Mouse (Mus musculus): Measurements from ENCODE around the gene Thumpd1. TPM values are rescaled to one million over a fixed set of nuclear protein-coding genes. Genes with fewer than 3 reads are reported as not detected.
"Not testable (repeated sequence)": the region's sequence is repeated elsewhere in the genome, so short reads cannot be mapped to it uniquely, and the experiment has no call there.

The Thumpd1 gene
- total RNA-seq (2021): 10 to 100 TPM; 44.1 to 46.0 TPM
- long read RNA-seq, transcript Thumpd1-201 (4 exons, 2,689 nt): major isoform, 56 of 63 reads
- long read RNA-seq, partial matches to known transcripts: 7 of 63 reads
- long read RNA-seq, other reads (novel, unspliced or antisense): 0 of 63 reads

- peak; percentile 98 for DNase-seq (ENCODE audit: low spot score in 2 of 2)
Measured at GRCm38 (mm10) chr7:119720253-119720946, at the start of gene Thumpd1. Gene Thumpd1, minus strand, starts transcription at chr7:119720798.

DNA sequence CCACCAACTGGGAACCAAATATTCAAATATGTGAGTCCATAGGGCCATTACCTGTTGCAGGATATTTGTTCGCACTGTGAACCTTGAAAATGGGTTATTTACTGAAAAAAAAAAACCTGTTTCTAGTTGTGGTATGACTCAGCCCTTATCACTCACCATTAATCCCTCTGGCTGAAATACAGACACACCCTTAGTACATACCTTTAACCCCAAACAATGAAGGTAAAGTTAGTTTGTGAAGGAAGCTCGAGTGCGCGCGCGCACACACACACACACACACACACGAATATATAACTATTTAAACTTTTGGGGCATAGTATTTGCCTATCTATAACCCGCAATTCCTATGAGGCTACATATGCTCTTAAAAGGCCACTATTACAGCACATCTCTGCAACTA is 49.3 kb upstream of the Thumpd1 start:
- DNase-seq (ENCODE audit: low spot score in 2 of 2): no peak

- DNase-seq (ENCODE audit: low spot score in 2 of 2): no peak
Measured at GRCm38 (mm10) chr7:119766996-119767395, 46.4 kb upstream of the Thumpd1 start.

- DNase-seq (ENCODE audit: low spot score in 2 of 2): no peak
Measured at GRCm38 (mm10) chr7:119764377-119764776, 43.8 kb upstream of the Thumpd1 start.

DNA sequence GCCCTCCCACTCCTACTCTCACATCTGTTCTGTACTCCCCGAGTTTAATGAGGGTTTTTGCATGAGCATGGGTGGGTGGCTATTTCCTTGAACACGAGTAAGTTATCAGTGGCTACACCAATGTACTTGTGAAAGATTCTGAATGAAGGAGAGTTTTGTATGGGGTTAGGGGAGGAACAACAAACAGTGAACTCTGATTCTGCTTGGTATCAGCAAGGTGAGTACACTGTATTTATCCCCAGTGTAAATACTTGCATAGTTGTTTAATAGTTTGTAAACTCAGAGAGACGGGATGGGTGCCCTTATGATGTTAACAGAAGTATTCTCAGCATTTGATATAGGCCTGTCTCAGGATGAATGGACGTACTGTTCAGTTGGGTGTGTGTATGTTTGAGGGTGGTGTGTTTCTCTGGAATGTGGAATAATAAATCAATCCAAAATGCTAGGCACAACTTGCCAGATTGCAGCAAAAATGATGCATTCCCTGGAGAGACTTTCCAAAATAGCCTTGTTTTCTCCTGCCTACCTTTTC is 41.6 kb upstream of the Thumpd1 start:
- DNase-seq (ENCODE audit: low spot score in 2 of 2): no peak

DNA sequence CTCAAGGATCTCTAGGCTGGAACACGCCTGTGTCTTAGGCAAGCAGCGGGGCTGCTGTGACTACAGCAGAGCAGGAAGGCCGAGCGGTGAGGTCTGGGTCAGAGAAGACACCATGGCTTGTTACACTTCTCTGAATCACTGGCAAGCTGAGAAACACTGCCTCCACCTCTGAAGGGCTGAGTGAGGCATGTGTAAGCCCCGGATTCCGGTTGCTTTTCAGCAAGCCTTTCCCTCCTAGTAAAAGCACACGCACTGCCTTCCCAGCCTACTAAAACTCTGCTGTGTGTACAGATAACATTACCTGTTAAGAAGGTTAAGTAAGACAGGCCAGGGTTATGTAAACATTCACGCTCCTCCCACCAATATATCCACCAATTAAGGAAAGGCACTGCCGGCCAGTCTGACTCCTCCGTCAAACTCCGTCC is 39.9 kb upstream of the Thumpd1 start, which contains the start of gene Acsm3:
Gene Acsm3, plus strand, starts transcription at position 397 of the 425 bp plus-strand sequence.
- DNase-seq (ENCODE audit: low spot score in 2 of 2): no peak

- no peak for DNase-seq (ENCODE audit: low spot score in 2 of 2)
Measured at GRCm38 (mm10) chr7:119753696-119754095, 33.1 kb upstream of the Thumpd1 start.

DNA sequence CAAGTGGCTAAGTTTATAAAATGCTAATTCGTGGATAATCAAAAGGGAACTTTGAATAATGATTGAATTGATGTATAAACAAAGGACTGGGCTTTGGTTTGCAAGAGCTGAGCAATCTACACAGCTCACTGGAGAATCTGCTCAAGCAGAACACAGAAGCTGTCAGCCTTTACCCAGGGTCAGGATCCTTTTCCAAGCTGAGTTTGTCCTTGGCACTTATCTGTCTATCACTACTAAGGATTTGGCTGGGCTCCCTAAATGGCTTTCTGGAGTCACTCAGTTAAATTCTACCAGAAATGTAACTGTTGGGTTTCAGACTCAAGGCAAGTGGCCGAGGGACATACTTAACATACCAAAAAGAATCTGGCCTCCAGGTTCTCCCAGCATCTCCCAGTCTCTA is 29.3 kb upstream of the Thumpd1 start:
- no peak for DNase-seq (ENCODE audit: low spot score in 2 of 2)

DNA sequence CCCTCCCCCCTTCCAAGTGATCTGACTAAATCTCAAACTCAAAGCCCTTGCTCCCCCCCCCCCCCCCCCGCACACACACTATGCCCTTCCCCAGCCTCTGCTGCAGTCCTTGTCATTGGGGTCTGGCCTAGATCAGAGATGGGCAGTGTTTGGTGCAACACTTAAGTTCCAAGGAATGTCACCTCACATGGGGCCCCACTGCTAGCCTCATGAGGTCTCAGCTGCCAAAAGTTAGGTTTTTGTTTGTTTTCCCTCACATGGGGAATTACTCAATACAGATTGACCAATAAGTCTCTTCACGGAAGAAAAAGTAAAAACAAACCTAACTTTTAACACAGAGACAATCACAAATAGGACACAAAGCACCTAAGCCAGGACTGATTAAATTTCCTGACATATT is 28.2 kb upstream of the Thumpd1 start:
- DNase-seq (ENCODE audit: low spot score in 2 of 2): no peak

- DNase-seq (ENCODE audit: low spot score in 2 of 2): no peak
Measured at GRCm38 (mm10) chr7:119745869-119746268, 25.3 kb upstream of the Thumpd1 start.

DNA sequence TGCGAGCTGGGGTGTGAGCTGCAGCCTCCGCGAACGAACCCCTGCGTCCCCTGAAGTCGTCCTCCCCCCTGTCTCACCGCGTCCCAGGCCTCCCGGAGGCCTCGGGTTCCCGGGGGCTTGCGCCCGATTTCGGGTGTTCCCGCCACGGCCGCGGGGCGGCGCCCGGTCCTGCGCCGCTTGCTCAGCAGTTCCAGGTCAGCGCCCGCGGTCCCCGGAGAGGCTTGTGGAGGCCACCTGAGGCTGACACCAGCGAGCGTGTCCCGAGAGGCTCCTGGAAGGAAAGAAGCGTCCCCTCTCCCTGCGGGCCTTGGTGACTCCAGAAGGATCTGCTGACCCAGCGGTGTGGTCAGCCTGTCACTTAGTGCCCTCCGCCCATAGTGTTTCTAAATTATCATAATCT is 23.7 kb upstream of the Thumpd1 start:
- DNase-seq (ENCODE audit: low spot score in 2 of 2): no peak

GRCm38 (mm10) chr7:119739798-119740468 is 19.3 kb upstream of the Thumpd1 start:
- DNase-seq (ENCODE audit: low spot score in 2 of 2): not testable (repeated sequence)

GRCm38 (mm10) chr7:119738877-119739276 is 18.3 kb upstream of the Thumpd1 start:
- no peak for DNase-seq (ENCODE audit: low spot score in 2 of 2)

- DNase-seq (ENCODE audit: low spot score in 2 of 2): not testable (repeated sequence)
Measured at GRCm38 (mm10) chr7:119731262-119731661, 10.7 kb upstream of the Thumpd1 start.

- DNase-seq (ENCODE audit: low spot score in 2 of 2): no peak
Measured at GRCm38 (mm10) chr7:119727621-119728020, 7.0 kb upstream of the Thumpd1 start.

- peak in 1 of 2 experiments; percentile 10 for DNase-seq (ENCODE audit: low spot score in 2 of 2)
Measured at GRCm38 (mm10) chr7:119720947-119721310, 331 bp upstream of the Thumpd1 start.

DNA sequence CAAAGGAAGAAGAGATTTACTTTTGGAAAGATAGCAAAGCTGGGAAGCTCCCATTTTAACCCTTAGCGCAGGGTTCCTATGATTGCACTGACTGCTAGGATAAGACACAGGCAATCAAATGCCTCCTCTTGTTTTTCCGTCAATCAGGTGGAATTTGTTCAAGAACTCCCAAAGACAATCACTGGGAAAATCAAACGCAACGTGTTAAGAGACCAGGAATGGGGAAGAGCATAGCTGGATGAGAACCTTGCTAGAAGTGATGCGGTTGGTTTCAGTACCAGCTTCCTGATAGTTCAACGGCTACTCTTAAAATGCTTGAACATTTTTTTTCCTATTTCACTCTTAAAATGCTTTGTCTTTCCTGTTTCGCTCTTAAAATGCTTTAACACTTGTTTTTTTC is 6.5 kb downstream of the Thumpd1 start:
- DNase-seq (ENCODE audit: low spot score in 2 of 2): no peak

GRCm38 (mm10) chr7:119694926-119695325 is 25.7 kb downstream of the Thumpd1 start:
- no peak for DNase-seq (ENCODE audit: low spot score in 2 of 2)

GRCm38 (mm10) chr7:119692302-119692701 is 28.3 kb downstream of the Thumpd1 start:
- no peak for DNase-seq (ENCODE audit: low spot score in 2 of 2)

DNA sequence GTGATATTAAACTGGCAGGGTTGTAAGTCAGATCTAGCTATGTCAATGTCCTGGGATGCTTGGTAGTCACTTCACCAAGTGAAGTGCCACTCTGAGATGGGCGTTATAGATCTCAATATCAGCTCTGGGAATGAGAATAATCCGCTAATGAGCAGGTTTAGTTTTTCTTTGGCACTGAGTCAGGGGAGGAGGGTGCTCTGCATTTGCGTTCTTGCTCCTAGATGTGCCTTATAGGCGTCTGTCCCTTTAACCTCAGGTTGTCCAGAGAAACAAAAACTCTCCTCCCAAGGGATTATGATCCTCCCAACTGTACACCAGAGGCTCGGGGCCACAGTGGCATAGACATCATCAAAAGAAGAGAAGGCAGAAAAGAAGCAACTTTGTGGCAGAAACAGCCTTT is 30.9 kb downstream of the Thumpd1 start, which contains the start of gene Acsm4:
Gene Acsm4, plus strand, starts transcription at position 301 of the 400 bp plus-strand sequence.
- no peak for DNase-seq (ENCODE audit: low spot score in 2 of 2)

DNA sequence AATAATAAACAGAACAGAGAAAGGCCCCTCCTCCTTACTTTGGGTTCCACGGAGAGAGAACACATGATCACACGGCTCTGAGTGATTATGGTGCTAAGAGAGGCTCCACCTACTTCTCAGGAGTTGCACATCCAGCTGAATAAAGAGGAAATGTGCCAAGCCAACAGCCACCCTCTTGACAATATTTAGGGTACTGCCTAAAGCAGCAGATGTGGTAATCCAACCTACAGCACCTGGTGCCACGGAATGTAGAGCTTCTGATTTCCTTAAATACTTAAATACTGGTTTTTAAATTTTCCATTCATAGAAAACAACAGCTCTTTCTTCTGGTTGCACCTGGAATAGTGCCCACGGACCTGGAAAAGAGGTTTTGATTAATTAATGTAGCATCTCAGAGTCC is 37.9 kb downstream of the Thumpd1 start:
- DNase-seq (ENCODE audit: low spot score in 2 of 2): no peak

- DNase-seq (ENCODE audit: low spot score in 2 of 2): no peak
Measured at GRCm38 (mm10) chr7:119680107-119680506, 40.5 kb downstream of the Thumpd1 start.
